Mouse (Mus musculus): ENCODE measurements around the gene Myoz2. TPM values are rescaled to one million over a fixed set of nuclear protein-coding genes. Genes with fewer than 3 reads are reported as not detected.

The Myoz2 gene
- 4.3 and 11.6 TPM in 2 replicates for polyA plus RNA-seq (2012; rRNA removed)

DNA sequence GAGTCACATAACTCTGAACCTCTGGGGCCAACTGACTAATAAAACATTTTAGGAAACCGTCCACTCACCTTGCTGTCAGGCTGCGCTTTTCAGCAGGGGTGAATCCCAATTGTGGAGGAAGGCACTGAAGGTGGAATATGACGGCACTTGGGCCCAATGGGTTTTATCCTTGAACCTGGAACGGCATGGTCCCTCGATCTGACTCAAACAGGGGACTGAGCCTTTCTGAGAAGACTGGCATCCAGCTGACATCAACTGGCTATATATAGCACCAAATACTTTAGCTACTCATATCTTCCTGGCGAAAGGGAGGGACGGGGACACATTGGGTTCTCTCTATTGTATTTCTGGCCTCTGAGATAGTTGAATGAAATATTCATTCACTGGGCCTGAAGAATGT is at the start of gene Myoz2:
TSS of gene Myoz2 (minus strand) at position 264 of the 400 bp plus-strand sequence.
- Histone ChIP-seq H3K4me3 (replicated peaks; ENCODE audit: extremely low read depth, low read depth, low read length) (no peak within 1 kb of the TSS), H3K4me1 (ENCODE audit: control insufficient read depth, insufficient read depth, low read length) (no peaks in the 10 kb centered on the region)
- 80% methylated on average over 7 of the region's 7 CpGs for WGBS
- no peak for DNase-seq
- TF ChIP-seq CTCF (IDR thresholded peaks at IDR 0.05; ENCODE audit: insufficient read depth, low read length) (no peak), POLR2A (IDR thresholded peaks at IDR 0.05; ENCODE audit: borderline replicate concordance, extremely low read depth, low read depth, low read length) (no peak)

GRCm38 (mm10) chr3:123081665-123082064 is 46.9 kb upstream of the Myoz2 start:
- WGBS: 72% methylated on average over 3 of the region's 3 CpGs
- no peak for DNase-seq

GRCm38 (mm10) chr3:123080943-123081342 is 46.1 kb upstream of the Myoz2 start:
- TF ChIP-seq CTCF (IDR thresholded peaks at IDR 0.05; ENCODE audit: insufficient read depth, low read length): no peak
- TF ChIP-seq POLR2A (IDR thresholded peaks at IDR 0.05; ENCODE audit: borderline replicate concordance, extremely low read depth, low read depth, low read length): no peak
- no peak for DNase-seq
- H3K4me1 ChIP-seq (ENCODE audit: control insufficient read depth, insufficient read depth, low read length): peaks cover 3% of the 10 kb centered on the region; the same call in 1 of the 2 replicates
- WGBS: 62% methylated on average over 7 of the region's 7 CpGs
- no peak overlapping the region for H3K4me3 ChIP-seq (replicated peaks; ENCODE audit: extremely low read depth, low read depth, low read length)

More at GRCm38 (mm10) chr3:123081665-123082064, 46.9 kb upstream of the Myoz2 start:
- Histone ChIP-seq H3K4me1 (ENCODE audit: control insufficient read depth, insufficient read depth, low read length) (peaks cover 3% of the 10 kb centered on the region; the same call in 1 of the 2 replicates), H3K4me3 (replicated peaks; ENCODE audit: extremely low read depth, low read depth, low read length) (no peak overlapping the region)
- TF ChIP-seq CTCF (IDR thresholded peaks at IDR 0.05; ENCODE audit: insufficient read depth, low read length) (no peak), POLR2A (IDR thresholded peaks at IDR 0.05; ENCODE audit: borderline replicate concordance, extremely low read depth, low read depth, low read length) (no peak)

- peaks cover 3% of the 10 kb centered on the region; the same call in 1 of the 2 replicates for H3K4me1 ChIP-seq (ENCODE audit: control insufficient read depth, insufficient read depth, low read length)
- WGBS: 65% methylated on average over 19 of the region's 19 CpGs
- DNase-seq: no peak
- no peak for TF ChIP-seq CTCF (IDR thresholded peaks at IDR 0.05; ENCODE audit: insufficient read depth, low read length)
- no peak for TF ChIP-seq POLR2A (IDR thresholded peaks at IDR 0.05; ENCODE audit: borderline replicate concordance, extremely low read depth, low read depth, low read length)
- no peak overlapping the region for H3K4me3 ChIP-seq (replicated peaks; ENCODE audit: extremely low read depth, low read depth, low read length)
Measured at GRCm38 (mm10) chr3:123080017-123080725, 45.4 kb upstream of the Myoz2 start.

DNA sequence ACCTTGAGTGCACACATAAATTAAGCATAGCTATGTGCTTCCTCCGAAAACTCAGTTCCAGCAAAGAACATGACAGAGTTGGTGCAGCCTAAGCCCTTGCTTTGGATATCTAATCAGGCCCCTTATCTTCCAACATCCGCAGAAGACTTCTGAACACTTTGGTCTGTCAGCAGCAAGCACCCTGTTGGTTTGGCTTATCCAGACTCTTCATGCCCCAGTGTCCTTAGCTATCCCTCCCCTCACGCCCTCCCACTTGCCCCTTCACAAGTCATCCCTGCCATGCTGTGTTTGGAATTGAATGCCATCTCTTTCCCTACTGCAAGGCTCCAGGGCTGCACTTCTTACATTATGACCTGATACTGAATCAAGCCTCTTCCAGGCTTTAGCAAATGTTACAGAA is 40.9 kb upstream of the Myoz2 start:
- TF ChIP-seq POLR2A (IDR thresholded peaks at IDR 0.05; ENCODE audit: borderline replicate concordance, extremely low read depth, low read depth, low read length) (no peak), CTCF (IDR thresholded peaks at IDR 0.05; ENCODE audit: insufficient read depth, low read length) (no peak)
- DNase-seq: no peak
- H3K4me1 ChIP-seq (ENCODE audit: control insufficient read depth, insufficient read depth, low read length): peaks cover 9% of the 10 kb centered on the region
- 84% methylated on average over 3 of the region's 3 CpGs for WGBS
- no peak overlapping the region for H3K4me3 ChIP-seq (replicated peaks; ENCODE audit: extremely low read depth, low read depth, low read length)

DNA sequence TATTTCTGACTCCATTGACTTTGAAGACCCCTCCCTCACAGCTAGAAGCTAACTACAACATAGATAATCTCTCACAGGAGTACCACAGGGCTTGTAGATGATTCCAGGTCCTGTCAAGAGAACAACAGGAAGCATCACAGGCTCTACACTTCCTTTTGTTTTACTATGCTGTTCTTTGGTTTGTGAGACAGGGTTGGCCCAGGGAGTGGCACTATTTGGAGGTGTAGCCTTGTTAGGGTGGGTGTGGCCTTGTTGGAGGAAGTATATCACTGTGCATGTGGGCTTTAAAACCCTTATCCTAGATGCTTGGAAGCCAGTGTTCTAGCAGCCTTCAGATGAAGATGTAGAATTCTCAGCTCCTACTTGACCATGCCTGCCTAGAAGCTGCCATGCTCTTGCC is 40.2 kb upstream of the Myoz2 start:
- Histone ChIP-seq H3K4me3 (replicated peaks; ENCODE audit: extremely low read depth, low read depth, low read length) (no peak overlapping the region), H3K4me1 (ENCODE audit: control insufficient read depth, insufficient read depth, low read length) (peaks cover 12% of the 10 kb centered on the region)
- DNase-seq: no peak
- no peak for TF ChIP-seq CTCF (IDR thresholded peaks at IDR 0.05; ENCODE audit: insufficient read depth, low read length)
- no peak for TF ChIP-seq POLR2A (IDR thresholded peaks at IDR 0.05; ENCODE audit: borderline replicate concordance, extremely low read depth, low read depth, low read length)

DNA sequence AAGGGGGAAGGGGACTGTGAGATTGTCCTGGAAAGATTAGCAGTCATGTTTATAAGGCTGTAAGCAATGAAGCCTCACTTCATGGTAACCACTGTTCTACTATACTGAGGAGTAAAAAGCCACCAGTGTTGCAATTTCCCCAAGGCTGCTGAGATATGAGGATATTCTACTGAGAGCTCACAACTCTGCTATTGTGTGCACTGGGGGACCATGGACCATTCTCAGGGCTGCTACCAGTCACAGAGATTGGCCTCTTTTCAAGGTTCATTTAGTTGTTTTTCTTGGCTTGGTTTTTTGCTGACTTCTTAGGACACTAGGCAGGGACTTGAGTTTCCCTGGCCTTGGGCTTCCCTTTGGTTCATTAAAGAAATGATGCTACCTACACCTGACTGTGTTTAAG is 38.5 kb upstream of the Myoz2 start:
- H3K4me1 ChIP-seq (ENCODE audit: control insufficient read depth, insufficient read depth, low read length): peaks cover 12% of the 10 kb centered on the region
- DNase-seq: no peak
- no peak overlapping the region for H3K4me3 ChIP-seq (replicated peaks; ENCODE audit: extremely low read depth, low read depth, low read length)
- TF ChIP-seq POLR2A (IDR thresholded peaks at IDR 0.05; ENCODE audit: borderline replicate concordance, extremely low read depth, low read depth, low read length) (no peak), CTCF (IDR thresholded peaks at IDR 0.05; ENCODE audit: insufficient read depth, low read length) (no peak)

DNA sequence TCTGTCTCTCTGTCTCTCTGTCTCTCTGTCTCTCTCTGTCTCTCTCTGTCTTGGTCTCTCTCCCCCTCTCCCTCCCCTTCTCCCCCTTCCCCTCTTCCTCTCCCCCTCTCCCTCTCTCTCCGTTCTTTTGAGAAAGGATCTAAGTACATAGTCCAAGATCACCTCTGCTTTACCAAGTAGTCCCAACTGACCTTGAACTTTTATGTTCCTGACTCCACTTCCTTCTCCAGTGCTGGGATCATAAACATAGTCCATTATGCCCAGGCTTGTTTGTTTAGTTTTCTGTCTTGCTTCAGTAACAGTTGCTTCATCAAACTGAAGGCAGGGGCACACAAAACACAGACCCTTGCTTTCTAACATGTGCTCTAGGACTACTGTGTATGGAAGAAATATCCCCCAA is 37.7 kb upstream of the Myoz2 start:
- no CpG with 5 or more reads among the region's 1 CpGs for WGBS
- peaks cover 12% of the 10 kb centered on the region for H3K4me1 ChIP-seq (ENCODE audit: control insufficient read depth, insufficient read depth, low read length)
- no peak for TF ChIP-seq CTCF (IDR thresholded peaks at IDR 0.05; ENCODE audit: insufficient read depth, low read length)
- TF ChIP-seq POLR2A (IDR thresholded peaks at IDR 0.05; ENCODE audit: borderline replicate concordance, extremely low read depth, low read depth, low read length): no peak
- H3K4me3 ChIP-seq (replicated peaks; ENCODE audit: extremely low read depth, low read depth, low read length): no peak overlapping the region
- no peak for DNase-seq

GRCm38 (mm10) chr3:123070996-123071395 is 36.2 kb upstream of the Myoz2 start:
- 75% methylated on average over 1 of the region's 1 CpGs for WGBS
- DNase-seq: no peak
- TF ChIP-seq CTCF (IDR thresholded peaks at IDR 0.05; ENCODE audit: insufficient read depth, low read length) (no peak), POLR2A (IDR thresholded peaks at IDR 0.05; ENCODE audit: borderline replicate concordance, extremely low read depth, low read depth, low read length) (no peak)
- peaks cover 12% of the 10 kb centered on the region for H3K4me1 ChIP-seq (ENCODE audit: control insufficient read depth, insufficient read depth, low read length)
- H3K4me3 ChIP-seq (replicated peaks; ENCODE audit: extremely low read depth, low read depth, low read length): no peak overlapping the region

GRCm38 (mm10) chr3:123066836-123067235 is 32.0 kb upstream of the Myoz2 start:
- TF ChIP-seq CTCF (IDR thresholded peaks at IDR 0.05; ENCODE audit: insufficient read depth, low read length) (no peak), POLR2A (IDR thresholded peaks at IDR 0.05; ENCODE audit: borderline replicate concordance, extremely low read depth, low read depth, low read length) (no peak)
- Histone ChIP-seq H3K4me3 (replicated peaks; ENCODE audit: extremely low read depth, low read depth, low read length) (no peak overlapping the region), H3K4me1 (ENCODE audit: control insufficient read depth, insufficient read depth, low read length) (peaks cover 15% of the 10 kb centered on the region)
- WGBS: 93% methylated on average over 7 of the region's 7 CpGs
- no peak for DNase-seq

Data from lung, adult 2 months (tissue).